21 mouse cellular contexts compared by ENCODE assay signal in genomic region chr11:59437954-59438353, GRCm38 (mm10).
"Had no signal": no experiment of that assay in that cellular context is flagged by ENCODE, and none has a peak within 500 bp of the region (broad histone marks: within the 10 kb centered on the region; RNA-seq: fewer than 3 reads in every experiment).

No protein-coding gene starts in this region.

- H3K4me3 ChIP-seq: liver, embryonic 15.5 days; lung, embryonic 15.5 days; midbrain, embryonic 10.5 days; midbrain, embryonic 12.5 days; myocyte; neural tube, embryonic 13.5 days; neural tube, embryonic 15.5 days had no signal

- H3K27ac ChIP-seq: liver, embryonic 15.5 days; lung, embryonic 15.5 days; midbrain, embryonic 10.5 days; midbrain, embryonic 12.5 days; neural tube, embryonic 13.5 days; neural tube, embryonic 15.5 days had no signal

- H3K9ac ChIP-seq: liver, embryonic 15.5 days; liver, postnatal 0 days; lung, embryonic 15.5 days; midbrain, embryonic 12.5 days; neural tube, embryonic 13.5 days; neural tube, embryonic 15.5 days had no signal

- DNase-seq: liver, postnatal 0 days; lung, adult 2 months; lung, postnatal 14 days; lung, postnatal 36 days; midbrain, embryonic 14.5 days; retina, postnatal 1 day; right cerebral cortex, adult 18-20 months; right cerebral cortex, postnatal 25 days; right cerebral cortex, postnatal 4 days; spleen, adult 18-20 months; thymus, adult 2 months; thymus, postnatal 25 days had no signal

- H3K27me3 ChIP-seq: liver, embryonic 15.5 days; lung, embryonic 15.5 days; midbrain, embryonic 12.5 days; neural tube, embryonic 13.5 days; neural tube, embryonic 15.5 days had no signal

- H3K9me3 ChIP-seq: liver, embryonic 15.5 days had no signal

- H3K4me2 ChIP-seq: liver, embryonic 15.5 days; lung, embryonic 15.5 days; midbrain, embryonic 12.5 days; neural tube, embryonic 13.5 days; neural tube, embryonic 15.5 days had no signal

- ATAC-seq: liver, postnatal 0 days; lung, postnatal 0 days; midbrain, embryonic 16.5 days had no signal

- H3K4me1 ChIP-seq: liver, embryonic 15.5 days; lung, embryonic 15.5 days; midbrain, embryonic 10.5 days; midbrain, embryonic 12.5 days; neural tube, embryonic 13.5 days had no signal
